Mouse (Mus musculus) central nervous system, embryonic 11.5 days (tissue): ENCODE measurements around the gene Sec14l3. TPM values are rescaled to one million over a fixed set of nuclear protein-coding genes. Genes with fewer than 3 reads are reported as not detected.

Source experiments
- polyA plus RNA-seq: library from polyadenylated mRNA; depleted of rRNA; stranded (reverse); fragments of >200 nt; gene quantifications from 2 replicates; pipeline ENCODE4 v1.2.3, GENCODE M21; 2012; rRNA removed

Gene Sec14l3
- 0.18 TPM in 1 of 2 replicates, not detected in the other for polyA plus RNA-seq

DNA sequence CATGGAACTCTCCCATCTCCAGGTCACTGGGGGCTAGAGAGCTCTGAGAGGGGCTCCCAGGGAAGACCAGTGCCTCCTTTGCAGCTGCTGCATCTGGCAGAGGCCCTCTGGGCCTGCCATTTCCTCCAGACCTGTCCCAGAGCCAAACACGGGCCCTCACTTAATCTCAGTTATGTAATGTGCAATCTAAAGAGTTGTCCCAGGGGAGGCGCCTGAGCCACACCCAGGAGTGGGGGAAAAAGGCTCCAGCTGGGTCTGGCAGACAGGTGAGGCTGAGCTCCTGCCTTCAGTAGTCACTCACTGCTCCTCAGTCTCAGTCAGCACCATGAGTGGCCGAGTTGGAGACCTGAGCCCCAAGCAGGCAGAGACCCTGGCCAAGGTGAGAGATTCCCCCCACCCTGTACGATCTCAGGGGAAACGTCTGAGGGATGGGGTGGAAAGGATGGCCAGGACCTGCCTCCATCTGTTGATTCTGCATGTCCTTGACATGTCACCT is at the start of gene Sec14l3:
Sec14l3 (plus strand) TSS at position 215 of the 496 bp plus-strand sequence.

DNA sequence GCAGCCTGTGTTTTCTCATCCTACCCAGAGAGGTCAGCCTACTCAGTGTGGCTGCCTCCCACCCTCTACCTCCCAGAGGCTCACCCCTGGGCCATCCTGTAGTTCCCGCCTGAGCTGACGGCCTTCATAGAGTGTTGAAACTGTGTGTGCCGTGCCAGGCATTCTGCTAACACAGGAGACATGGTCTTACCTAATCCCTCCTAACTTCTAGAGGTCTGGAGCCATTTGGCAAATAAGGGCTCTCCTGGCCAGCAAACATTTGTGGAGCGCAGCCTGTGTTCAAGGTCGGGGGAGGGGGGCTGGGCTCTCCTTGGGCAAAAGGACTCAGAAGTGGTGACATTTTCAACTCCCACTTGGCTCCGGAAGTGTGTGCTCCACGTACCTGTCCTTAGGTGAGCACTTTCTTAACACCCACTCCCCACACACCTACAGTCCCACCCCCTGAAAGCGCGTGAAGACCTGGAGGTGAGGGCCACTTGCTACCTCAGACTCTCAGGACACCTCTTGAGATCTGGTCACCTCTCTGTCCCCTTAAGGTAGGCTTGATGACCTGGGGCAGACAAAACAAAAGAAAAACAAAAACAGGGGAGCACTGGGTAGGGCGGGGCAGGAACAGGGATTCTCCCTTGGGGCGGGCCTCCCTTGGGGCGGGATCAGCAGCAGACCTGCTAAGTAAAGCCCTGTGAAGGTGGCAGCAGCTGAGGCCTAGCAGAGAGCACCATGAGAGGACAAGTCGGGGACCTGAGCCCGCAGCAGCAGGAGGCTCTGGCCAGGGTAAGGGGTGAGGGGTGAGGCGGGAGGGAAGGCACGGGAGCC is 33.3 kb upstream of the Sec14l3 start, which contains the start of gene Sec14l4:
Sec14l4 (plus strand) TSS at position 337 of the 816 bp plus-strand sequence.

DNA sequence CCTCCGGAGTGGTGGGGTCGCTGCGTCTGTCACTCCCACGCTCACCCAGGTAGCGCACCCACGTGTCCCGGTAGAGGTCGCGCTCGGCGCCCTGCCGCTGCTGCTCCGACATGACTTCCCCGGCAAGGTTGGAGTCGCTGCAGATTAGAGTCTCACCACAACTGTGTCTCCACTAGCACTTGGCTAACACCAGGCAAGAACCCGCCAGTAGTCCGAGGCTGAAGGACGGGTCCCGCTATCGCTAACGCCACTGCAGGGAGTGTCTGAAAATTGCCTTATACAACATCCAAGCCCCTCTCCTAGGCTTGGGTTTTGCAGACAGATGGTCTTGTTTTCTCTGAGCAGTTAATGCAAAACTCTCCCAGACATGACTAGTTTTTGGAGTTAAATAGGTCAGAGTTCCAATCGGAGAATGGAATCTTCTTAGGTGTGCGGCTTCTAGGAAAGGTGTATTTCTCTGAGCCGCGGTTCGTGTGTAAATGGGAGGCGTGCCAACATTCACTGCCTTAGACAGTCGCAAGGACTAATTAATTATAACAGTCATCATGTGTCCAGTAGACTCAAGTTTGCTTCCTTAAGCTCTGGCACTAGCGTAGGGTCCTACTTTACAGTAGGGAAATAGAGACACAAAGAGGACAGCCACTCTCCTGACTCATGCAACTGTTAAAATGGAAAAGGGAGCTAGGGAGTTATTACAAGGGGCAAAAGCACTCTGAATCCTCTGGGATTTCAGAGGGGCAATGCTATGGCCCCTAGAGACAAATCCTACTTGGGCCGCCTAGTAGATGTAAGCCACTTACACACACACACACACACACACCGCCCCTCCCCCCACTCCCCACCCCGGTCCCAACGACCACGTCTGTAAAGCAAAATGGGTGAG is 30.8 kb downstream of the Sec14l3 start, which contains the start of gene Mtfp1:
Mtfp1 (minus strand) TSS at position 275 of the 883 bp plus-strand sequence.

DNA sequence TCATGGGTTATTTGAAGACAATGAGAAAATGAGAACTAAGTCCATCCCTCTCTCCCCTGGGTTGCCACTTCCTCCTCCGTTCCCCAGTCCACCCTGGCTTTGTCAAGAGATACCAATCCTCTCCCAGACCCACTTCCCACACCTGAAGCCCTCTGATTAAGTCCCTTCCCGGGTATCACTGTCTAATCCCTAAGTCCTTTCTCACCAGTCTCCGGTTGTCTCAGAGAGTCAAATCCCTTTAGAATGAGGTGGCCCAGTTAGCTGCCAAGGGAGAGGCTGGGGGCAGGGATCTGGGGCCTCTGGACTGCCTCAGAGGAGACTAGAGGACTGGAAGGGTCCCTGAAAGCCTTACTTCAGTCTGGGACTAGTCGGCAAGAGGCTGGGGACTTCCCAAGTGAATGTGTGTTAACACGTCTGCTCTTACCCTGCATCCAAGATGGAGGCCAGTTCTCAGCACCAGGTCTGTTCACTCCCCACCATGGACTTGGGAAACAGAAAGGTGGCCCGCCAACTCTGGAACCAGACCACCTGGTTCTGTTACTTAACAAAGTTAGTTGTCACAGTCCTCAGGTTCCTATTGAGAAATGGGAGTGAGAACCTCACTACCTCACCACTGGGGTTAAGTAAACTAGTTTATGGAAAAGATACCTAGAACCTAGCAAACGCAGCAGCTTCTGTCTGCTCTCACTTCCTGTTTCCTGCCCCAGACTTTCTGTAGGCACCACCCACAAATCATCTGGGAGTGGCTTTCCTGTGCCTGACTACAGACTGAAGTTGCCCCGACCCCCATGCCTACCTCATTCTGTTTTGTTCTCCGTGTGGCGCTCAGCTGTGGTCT is 58.3 kb downstream of the Sec14l3 start, which contains the start of gene Sec14l2:
Sec14l2 (minus strand) TSS at position 674 of the 838 bp plus-strand sequence.

Other genes starting within 250 kb of the Sec14l3 start
- gene Osbp2, start 200.9 kb upstream of the Sec14l3 start, polyA plus RNA-seq, result 2.0 and 3.8 TPM in 2 replicates
- gene 4921536K21Rik, start 169.7 kb upstream of the Sec14l3 start, polyA plus RNA-seq, result 0.95 and 1.1 TPM in 2 replicates
- 7.7 and 11.4 TPM in 2 replicates for gene Dusp18, start 169.6 kb upstream of the Sec14l3 start, polyA plus RNA-seq
- 3.5 and 3.8 TPM in 2 replicates for gene Slc35e4, start 150.2 kb upstream of the Sec14l3 start, polyA plus RNA-seq
- gene Tcn2, start 132.7 kb upstream of the Sec14l3 start, polyA plus RNA-seq, result 15.7 and 28.7 TPM in 2 replicates
- gene Pes1, start 100.9 kb upstream of the Sec14l3 start, polyA plus RNA-seq, result 74.4 and 90.3 TPM in 2 replicates
- not detected in 2 replicates for gene 4930556J24Rik, start 88.1 kb upstream of the Sec14l3 start, polyA plus RNA-seq
- 0.41 and 1.8 TPM in 2 replicates for gene Gal3st1, start 81.2 kb upstream of the Sec14l3 start, polyA plus RNA-seq
- 0.06 and 0.17 TPM in 2 replicates for gene Sec14l4, start 33.4 kb upstream of the Sec14l3 start, polyA plus RNA-seq
- 5.8 and 6.3 TPM in 2 replicates for gene Mtfp1, start 30.6 kb downstream of the Sec14l3 start, polyA plus RNA-seq
- 3.9 and 4.1 TPM in 2 replicates for gene Sec14l2, start 58.6 kb downstream of the Sec14l3 start, polyA plus RNA-seq
- 42.2 and 68.5 TPM in 2 replicates for gene Rnf215, start 70.4 kb downstream of the Sec14l3 start, polyA plus RNA-seq
- 12.3 and 14.2 TPM in 2 replicates for gene Ccdc157, start 95.5 kb downstream of the Sec14l3 start, polyA plus RNA-seq
- 86.3 and 86.6 TPM in 2 replicates for gene Sf3a1, start 95.5 kb downstream of the Sec14l3 start, polyA plus RNA-seq
- 25.3 and 29.9 TPM in 2 replicates for gene Tbc1d10a, start 121.9 kb downstream of the Sec14l3 start, polyA plus RNA-seq
- gene Castor1, start 153.4 kb downstream of the Sec14l3 start, polyA plus RNA-seq, result 1.3 and 1.8 TPM in 2 replicates
- 0.09 and 0.17 TPM in 2 replicates for gene Osm, start 171.6 kb downstream of the Sec14l3 start, polyA plus RNA-seq
- gene Lif, start 192.7 kb downstream of the Sec14l3 start, polyA plus RNA-seq, result 0.08 and 0.11 TPM in 2 replicates